Mouse (Mus musculus): ENCODE data around the gene Bcs1l.

GRCm38 (mm10) chr1:74542451-74542961 is 45.6 kb upstream of the Bcs1l start, which contains the start of gene Plcd4:
- TF ChIP-seq USF1 (IDR thresholded peaks at IDR 0.05; ENCODE audit: low read depth, low read length) (no peak), HCFC1 (IDR thresholded peaks at IDR 0.05; ENCODE audit: low read depth, low read length) (no peak)

All from CH12.LX (cell line).